Mouse (Mus musculus): ENCODE data around the gene Scaf4.

GRCm38 (mm10) chr16:90213477-90214339 is 70.6 kb downstream of the Scaf4 start:
- TF ChIP-seq CTCF (IDR thresholded peaks at IDR 0.05; ENCODE audit: borderline replicate concordance, control insufficient read depth, extremely low read depth, insufficient read depth, low read length, poor library complexity) (no peak), POLR2A (IDR thresholded peaks at IDR 0.05; ENCODE audit: control insufficient read depth, extremely low read depth, insufficient read depth, low read length, poor library complexity) (no peak)
